Mouse (Mus musculus) liver, embryonic 14.5 days (tissue): ENCODE results near the gene Slc1a5.

ENCODE experiments used
- CTCF ChIP-seq: IDR thresholded peaks from 2 replicates; pipeline ENCODE4 v1.5.1; 2016; ENCODE audit warnings: antibody characterized with exemption, low read depth, control low read depth
- EP300 ChIP-seq: IDR thresholded peaks from 2 replicates; pipeline ENCODE4 v1.6.1; 2016; ENCODE audit warnings: antibody characterized with exemption, low read depth

GRCm38 (mm10) chr7:16819794-16820193, 38.7 kb downstream of the Slc1a5 start:
- TF ChIP-seq CTCF = peak; percentile 12; the same call in 1 of the 2 replicates
- 0 out of 2 replicates have a peak, but pooled peaks have one; percentile 31 for TF ChIP-seq EP300
